Mouse (Mus musculus) lung, postnatal 0 days (tissue): ENCODE measurements at regions not wholly inside any gene's neighbourhood (a gene's known extent, or its start where the extent isn't known, plus 50 kb on each side); places are given as distances from the start of the nearest gene placed in this dataset.

ENCODE experiments used
- CTCF ChIP-seq: IDR thresholded peaks from 2 replicates; pipeline ENCODE4 v1.5.1; 2016; ENCODE audit warnings: antibody characterized with exemption, mild to moderate bottlenecking
- EP300 ChIP-seq: IDR thresholded peaks from 2 replicates; pipeline ENCODE4 v1.6.1; 2016; ENCODE audit warnings: antibody characterized with exemption, mild to moderate bottlenecking, control low read depth

GRCm38 (mm10) chr13:59206186-59206585, 378.8 kb downstream of the Agtpbp1 start:
- TF ChIP-seq CTCF (no peak), EP300 (no peak)
